Mouse (Mus musculus) layer of hippocampus, adult 2 months (tissue): ENCODE measurements around the gene Zmynd19. TPM values are rescaled to one million over a fixed set of nuclear protein-coding genes. Genes with fewer than 3 reads are reported as not detected.

Experiments used
- DNase-seq, 2 experiments: peaks; one replicate each; pipeline ENCODE4 v3.0.0; 2022; ENCODE audit warnings: low spot score in 2 of 2
- H3K27ac ChIP-seq: fragments of 200-600 bp; 2 replicates; pipeline ENCODE4 v1.8.1; 2022
- H3K4me3 ChIP-seq: fragments of 200-600 bp; 2 replicates; pipeline ENCODE4 v1.8.1; 2022; ENCODE audit warnings: mild to moderate bottlenecking
- CTCF ChIP-seq: fragments of 200-600 bp; conservative IDR thresholded peaks from 2 replicates; pipeline ENCODE4 v1.8.1; 2022; ENCODE audit warnings: antibody characterized with exemption, mild to moderate bottlenecking, moderate library complexity
- microRNA-seq, 2 experiments: library from miRNA; unstranded; fragments of <30 nt; microRNA quantifications; one replicate each; pipeline ENCODE4 v1.2.0; 2021
- total RNA-seq, 2 experiments: library from RNA; stranded (reverse); gene quantifications; 2 replicates each; pipeline ENCODE4 v1.2.3; 2021

Gene Zmynd19
- total RNA-seq, 2 experiments from 2014 or later, result 35.0 to 36.2 TPM

- no peak for DNase-seq
- peak; percentile 37 for TF ChIP-seq CTCF
- no peak overlapping the region for H3K4me3 ChIP-seq
- H3K27ac ChIP-seq, result no peak overlapping the region
Measured at GRCm38 (mm10) chr2:25008250-25008649, 58.7 kb downstream of the Zmynd19 start.

Small RNA genes lying within 50 kb of the gene (microRNA-seq; reads per million reads assigned to microRNA genes)
- 0 reads per million in 2 experiments for gene Gm22875

Other genes with a start within 250 kb of the Zmynd19 start
- 10 to 100 TPM; 77.2 to 79.7 TPM for gene Cacna1b, start 186.6 kb upstream of the Zmynd19 start, total RNA-seq
- gene Ehmt1, start 30.2 kb upstream of the Zmynd19 start, total RNA-seq, result 10 to 100 TPM; 63.3 to 70.0 TPM
- gene Arrdc1, start 14.5 kb upstream of the Zmynd19 start, total RNA-seq, result 10 to 100 TPM; 11.5 to 18.3 TPM
- gene Dph7, start 12.6 kb downstream of the Zmynd19 start, total RNA-seq, result 10 to 100 TPM; 30.5 to 39.6 TPM
- gene Mrpl41, start 25.3 kb downstream of the Zmynd19 start, total RNA-seq, result 10 to 100 TPM; 84.0 to 86.9 TPM
- gene Pnpla7, start 26.2 kb downstream of the Zmynd19 start, total RNA-seq, result 10 to 100 TPM; 30.7 to 31.4 TPM
- 1,000 to 10,000 TPM in 1 of 2 experiments, 100 to 1,000 TPM in 1; 975 to 1,037 TPM for gene Nsmf, start 104.6 kb downstream of the Zmynd19 start, total RNA-seq
- not detected for gene Entpd8, start 130.5 kb downstream of the Zmynd19 start, total RNA-seq
- not detected for gene Noxa1, start 145.4 kb downstream of the Zmynd19 start, total RNA-seq
- gene Nrarp, start 231.0 kb downstream of the Zmynd19 start, total RNA-seq, result 10 to 100 TPM; 21.3 to 21.9 TPM
- gene Tor4a, start 247.1 kb downstream of the Zmynd19 start, total RNA-seq, result 1 to 10 TPM; 2.2 to 3.0 TPM